Mouse (Mus musculus): ENCODE results near the gene Agap2. TPM values are rescaled to one million over a fixed set of nuclear protein-coding genes. Genes with fewer than 3 reads are reported as not detected.
A peak's percentile ranks its signal among the peaks of the same experiment; 100 is the strongest.

Agap2 gene
- total RNA-seq, 4 experiments from 2014 or later, result 595 to 685 (median 631) TPM

DNA sequence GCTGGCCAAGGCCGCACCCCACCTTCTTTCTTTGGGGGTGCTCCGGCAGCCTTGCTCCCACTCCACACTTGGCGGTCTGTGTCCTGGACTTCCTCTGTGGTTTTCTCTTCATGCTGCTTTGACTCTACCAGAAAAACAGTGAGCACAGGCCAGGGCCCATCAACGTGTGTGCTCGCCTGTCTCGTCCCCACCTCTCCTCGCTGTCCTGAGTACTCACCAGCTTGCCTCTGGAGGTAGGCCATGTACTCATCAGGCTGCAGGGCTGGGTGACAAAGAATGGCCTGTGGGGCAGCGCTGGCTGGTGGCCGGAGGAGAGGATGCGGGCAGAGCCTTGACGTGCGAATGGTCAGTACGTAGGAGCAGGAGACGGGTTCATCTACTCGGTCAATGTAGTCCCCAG lies 24.8 kb downstream of the Agap2 start:
- DNase-seq (ENCODE audit: low spot score in 2 of 2), result no peak

DNA sequence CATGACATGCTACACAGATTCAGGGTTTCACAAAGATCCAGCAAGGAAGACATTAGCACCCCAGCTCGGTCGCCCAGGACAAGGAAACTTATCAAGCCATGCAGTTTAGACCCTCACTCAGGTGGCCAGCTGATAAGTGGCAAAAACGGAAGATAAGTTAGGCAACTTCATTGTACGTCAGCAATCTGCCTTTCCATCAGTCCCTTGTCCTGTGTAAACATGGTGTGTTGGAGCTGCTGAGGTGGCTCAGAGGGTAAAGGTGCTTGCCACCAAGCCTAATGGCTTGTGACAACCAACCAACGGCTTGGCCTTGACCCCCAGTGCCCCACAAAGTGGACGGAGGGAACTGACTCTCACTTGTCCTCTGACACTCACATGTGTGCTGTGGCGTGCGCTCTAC lies 25.3 kb downstream of the Agap2 start:
- DNase-seq (ENCODE audit: low spot score in 2 of 2), result no peak

DNA sequence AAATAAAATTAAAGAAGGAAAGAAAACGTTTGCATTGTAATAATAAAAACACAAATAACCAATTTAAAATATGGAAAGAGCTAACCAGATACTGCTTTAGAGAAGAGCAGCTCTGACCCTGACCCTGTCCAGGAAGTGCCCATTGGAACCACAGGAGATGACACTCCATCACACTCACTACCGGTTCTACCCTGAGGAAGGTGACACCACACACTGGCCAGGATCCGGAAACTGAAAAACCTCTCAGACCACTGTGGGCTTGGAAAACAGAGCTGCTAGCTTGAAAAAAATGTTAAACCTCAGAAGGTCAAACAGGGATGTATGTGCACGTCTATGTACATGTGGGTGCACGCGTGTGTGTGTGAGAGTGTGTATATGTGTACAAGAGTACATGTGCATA lies 26.1 kb downstream of the Agap2 start:
- no peak for DNase-seq (ENCODE audit: low spot score in 2 of 2)

DNA sequence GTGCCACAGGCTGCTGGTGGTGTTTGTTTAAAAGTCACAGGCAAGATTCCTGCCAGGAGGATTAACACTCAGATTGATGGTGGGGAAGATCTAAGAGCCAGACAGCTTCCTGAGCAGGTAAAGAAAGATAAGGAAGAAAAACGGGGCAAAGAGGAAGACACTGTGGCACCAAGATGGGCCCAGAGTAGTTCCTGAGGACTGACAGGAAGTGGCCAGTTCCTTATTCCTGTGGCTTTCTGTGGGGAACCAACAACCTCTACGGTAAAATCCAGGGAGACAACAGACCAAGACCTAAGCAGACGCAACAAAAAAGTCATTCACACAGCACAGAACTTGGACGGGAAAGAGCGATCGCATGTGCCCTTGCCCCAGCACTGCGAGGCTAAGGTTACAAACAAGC lies 28.5 kb downstream of the Agap2 start:
- no peak for DNase-seq (ENCODE audit: low spot score in 2 of 2)

DNA sequence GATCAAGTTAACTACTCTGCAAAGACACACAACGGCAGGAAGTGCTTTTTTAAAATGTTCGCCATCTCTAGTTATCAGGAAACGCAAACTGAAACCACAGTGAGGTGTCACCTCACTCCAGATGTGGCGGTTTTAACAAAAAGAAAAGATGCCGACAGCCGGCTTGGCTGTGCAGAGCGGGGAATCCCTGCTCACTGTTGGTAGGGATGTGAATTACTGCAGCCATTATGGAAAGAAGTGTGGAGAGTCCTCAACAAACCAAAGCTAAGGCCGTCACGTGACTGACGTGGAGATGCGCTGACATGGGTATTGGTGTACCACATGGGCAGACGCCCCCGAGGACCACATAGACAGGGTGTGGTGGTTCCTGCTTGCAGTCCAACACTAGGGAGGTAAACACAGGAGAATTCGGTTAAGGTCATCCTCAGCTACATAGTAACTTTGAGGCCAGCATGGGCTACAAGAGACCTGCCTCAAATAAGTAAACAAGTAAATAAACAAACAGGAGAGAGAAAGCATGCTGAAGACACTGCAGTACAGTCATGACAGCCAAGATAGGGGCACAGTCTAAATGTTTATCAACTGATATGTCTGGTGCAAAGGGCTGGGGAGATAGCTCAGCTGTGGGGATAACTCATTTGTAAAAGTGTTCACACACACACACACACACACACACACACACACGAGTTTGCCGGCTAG lies 32.6 kb downstream of the Agap2 start:
- DNase-seq (ENCODE audit: low spot score in 2 of 2), result no peak

DNA sequence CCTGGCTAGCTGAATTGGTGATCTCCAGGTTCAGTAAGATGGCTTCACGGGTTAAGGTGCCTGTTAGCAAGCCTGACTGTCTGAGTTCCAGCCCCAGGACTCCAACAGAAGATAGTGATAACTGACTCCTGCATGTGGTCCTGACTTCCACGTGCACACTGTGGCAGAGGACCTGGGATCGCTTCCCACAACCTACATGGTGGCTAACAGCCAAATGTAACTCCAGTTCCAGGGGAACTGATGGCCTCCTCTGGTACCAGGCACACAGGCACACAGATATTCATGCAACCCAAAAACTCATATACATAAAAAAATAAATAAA lies 33.1 kb downstream of the Agap2 start:
- DNase-seq (ENCODE audit: low spot score in 2 of 2), result no peak

DNA sequence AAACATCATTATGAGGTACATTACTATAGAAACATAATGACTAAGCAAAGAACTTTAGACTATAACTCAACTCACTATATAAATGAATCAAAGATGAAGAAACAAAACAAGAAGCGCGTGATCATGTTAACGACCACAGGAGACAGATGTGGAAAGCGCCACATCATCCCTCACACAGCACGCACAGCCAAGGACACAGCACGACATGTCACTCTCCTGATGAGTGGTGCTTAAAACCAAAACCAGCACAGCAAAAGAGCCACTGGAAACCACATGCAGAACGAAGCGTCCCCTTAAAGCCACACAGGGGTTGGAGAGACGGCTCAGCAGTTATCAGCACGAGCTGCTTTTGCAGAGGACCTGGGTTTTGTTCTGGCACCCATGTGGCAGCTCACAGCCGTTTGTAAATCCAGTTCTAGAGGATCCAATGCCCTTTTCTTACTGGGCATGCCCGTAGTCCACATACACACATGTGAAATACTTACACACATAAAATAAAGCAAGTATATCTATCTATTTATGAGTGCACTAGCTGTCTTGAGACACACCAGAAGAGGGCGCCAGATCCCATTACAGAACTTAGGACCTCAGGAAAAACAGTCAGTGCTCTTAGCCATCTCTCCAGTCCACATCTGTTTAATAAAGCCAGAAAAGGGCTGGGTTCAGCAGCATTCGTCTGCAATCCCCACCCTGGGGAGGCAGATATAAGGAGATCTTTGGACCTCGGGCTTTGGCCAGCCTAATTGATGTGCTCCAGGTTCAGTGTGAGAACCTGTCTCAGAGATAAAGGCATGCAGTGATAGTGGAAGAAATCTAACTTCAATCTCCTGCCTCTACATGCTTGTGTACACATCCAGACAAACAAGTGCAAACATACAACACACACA lies 36.2 kb downstream of the Agap2 start:
- no peak for DNase-seq (ENCODE audit: low spot score in 2 of 2)

DNA sequence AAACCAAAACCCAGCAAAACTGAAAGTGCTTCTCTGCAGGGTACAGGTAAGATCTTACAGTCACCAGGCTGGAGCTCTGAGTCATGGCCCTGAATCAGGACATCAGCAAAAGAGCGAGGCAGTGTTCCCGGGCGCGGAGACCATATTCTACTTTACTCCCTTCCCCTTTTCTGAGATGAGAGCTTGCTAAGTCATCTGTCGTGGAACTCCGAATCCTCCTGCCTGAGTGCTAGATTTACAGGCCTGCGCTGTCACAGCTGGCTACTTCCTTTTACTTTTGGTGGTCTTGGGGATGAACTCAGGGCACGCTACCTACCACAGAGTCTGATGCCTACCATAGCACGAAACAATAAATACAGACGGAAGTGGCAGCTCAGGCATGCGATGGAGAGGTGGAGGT lies 39.3 kb downstream of the Agap2 start:
- no peak for DNase-seq (ENCODE audit: low spot score in 2 of 2)

DNA sequence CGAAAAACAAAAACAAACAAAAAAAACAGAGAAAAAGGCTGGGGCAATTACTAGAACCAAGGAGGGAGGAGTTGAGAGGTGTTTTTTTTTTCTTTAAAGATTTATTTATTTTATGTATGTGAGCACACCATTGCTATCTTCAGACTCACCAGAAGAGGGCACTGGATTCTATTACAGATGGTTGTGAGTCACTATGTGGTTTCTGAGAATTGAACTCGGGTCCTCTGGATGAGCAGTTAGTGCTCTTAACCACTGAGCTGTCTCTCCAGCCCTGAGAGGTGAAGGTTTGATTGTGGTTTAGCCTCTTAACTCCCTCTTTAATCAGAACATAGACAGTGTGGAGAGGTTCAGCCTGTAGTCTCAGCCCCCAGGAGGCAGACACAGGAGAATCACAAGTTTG lies 40.0 kb downstream of the Agap2 start:
- no peak for DNase-seq (ENCODE audit: low spot score in 2 of 2)

DNA sequence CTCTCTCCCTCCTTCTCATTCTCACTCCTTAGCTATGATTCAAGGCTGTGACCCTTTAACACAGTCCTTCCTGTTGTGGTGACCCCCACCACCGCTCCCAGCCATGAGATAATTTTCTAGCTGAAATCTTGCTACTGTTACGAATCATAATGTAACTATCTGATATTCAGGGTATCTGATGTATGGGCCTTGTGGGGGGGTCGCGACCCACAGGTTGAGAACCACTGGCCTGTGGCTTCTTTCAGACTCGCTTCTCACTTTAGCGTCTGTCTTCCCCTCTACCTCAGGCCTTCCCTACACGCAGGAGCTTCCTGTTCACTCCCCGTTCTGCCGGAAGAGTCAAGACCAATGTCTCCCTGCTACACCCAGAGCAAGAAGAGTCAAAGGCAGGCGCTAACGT lies 43.4 kb downstream of the Agap2 start:
- no peak for DNase-seq (ENCODE audit: low spot score in 2 of 2)

DNA sequence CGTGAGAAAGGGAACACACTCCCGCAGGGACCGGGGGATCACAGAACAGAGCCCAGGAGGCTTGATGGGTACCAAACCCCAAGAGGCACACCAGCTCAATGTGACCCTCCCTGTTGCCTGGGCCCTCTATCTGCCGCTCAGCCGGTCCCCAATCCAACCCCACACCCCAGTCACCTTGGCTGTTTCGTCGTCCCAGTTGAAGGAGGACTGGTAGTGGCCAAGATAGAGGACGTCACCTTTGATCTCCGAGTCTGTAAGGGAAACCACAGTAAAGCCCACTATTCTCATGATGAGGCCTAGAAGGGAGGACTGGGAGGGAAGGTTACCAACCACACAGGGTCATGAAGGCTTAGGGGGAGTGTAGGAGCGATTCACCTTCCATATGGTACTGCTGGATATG lies 44.1 kb downstream of the Agap2 start:
- no peak for DNase-seq (ENCODE audit: low spot score in 2 of 2)

DNA sequence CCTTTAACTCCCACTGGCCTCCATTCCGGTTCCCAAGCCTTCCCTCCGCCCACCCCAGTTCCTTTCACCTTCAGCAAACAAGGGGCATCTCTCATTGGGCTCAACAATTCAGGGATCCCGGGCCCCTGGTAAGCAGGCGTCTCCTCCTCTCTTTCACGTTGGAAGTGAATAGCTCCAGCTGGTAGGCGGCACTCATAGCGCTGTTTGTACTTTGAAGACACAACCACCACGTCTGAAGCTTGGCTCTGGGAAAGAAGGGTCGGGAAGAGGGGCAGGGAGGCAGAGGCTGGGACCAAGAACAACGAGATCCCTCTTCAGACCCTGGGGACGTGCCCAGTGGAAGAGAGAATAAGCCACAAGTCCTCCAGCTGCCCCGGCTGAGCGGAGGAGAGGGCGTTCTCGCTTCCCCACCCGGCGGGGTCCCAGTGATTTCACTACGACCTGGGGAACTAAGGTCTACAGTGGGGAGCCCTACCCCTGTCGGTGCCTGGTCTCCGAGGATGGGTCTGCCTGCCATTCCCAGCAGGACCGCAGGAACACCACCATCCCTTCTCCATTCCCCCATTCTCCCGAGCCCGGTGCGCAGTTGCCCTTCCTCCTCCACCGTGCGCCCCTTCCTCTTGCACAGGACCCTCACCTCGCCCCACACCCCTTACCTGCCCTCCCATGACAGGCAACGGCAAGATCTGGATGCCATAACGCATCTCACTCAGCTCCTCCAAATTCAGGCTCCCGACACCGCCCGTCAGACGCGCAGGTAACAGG lies 45.4 kb downstream of the Agap2 start:
- DNase-seq (ENCODE audit: low spot score in 2 of 2), result no peak

DNA sequence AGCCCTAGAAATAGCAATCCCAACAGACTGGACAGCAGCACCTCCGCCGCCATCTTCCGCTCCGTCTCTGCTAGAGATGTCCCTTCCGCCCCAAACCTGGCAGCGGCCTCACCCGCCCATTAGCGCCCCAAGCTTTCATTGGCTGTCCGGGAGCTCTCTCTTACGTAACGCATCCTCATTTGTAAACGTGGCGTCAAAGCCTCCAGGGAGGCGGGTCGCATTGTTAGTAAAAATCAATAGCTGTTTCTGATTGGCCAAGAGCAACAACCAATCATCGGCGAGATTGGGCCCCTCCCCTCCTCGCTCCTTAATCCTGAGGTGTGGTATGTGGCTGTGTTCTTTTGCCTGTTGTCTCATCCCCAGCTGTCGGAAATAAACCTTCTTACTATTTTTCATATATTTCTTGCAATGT lies 46.0 kb downstream of the Agap2 start, which contains the start of gene Os9:
Gene Os9 (minus strand): TSS at position 66 of the 412 bp plus-strand sequence.
- DNase-seq (ENCODE audit: low spot score in 2 of 2), result peak; percentile 88 to 97

DNA sequence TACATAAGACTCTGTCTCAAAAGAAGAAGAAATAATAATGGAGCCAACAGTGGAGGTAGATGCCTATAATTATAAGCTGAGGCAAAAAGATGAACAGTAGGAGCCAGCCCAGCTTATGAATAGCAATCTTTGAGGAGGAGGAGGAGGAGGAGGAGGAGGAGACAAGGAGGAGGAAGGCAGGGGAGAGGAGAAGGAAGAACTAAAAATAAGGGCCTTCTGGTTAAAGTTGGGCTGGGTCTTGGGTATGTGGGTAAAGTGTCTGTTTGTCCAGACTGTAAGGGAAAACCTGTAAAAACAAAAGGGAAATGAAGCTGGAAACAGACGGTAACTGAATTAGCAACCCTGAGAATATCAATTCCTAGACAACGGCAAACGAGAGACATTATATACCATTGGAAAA lies 46.9 kb downstream of the Agap2 start:
- no peak for DNase-seq (ENCODE audit: low spot score in 2 of 2)

DNA sequence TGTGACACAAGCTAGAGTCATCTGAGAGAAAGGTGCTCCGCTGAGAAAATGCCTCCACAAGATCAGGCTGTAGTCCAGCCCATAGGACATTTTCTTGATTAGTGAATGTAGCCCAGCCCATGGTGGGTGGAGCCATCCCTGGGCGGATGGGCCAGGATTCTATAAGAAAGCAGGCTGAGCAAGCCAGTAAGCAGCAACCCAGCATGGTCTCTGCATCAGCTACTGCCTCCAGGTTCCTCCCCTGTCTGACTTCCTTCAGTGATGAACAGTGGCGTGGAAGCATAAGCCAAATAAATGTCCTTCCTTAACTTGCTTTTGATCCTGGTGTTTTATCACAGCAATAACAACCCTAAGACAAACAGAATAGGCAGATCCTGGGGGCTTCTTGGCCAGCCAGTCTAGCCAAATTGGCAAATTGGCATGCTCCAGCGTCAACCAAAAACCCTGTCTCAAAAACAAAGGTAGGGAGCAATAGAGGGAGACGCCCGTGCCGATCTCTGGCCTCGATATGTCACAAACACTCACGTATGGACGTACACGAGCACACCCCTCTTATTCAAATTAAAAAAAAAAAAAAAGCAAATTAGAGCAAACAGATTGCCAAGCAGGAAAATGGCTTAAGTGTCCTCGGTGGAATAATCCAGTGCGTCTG lies 47.8 kb downstream of the Agap2 start:
- DNase-seq (ENCODE audit: low spot score in 2 of 2), result peak; percentile 41 to 58

DNA sequence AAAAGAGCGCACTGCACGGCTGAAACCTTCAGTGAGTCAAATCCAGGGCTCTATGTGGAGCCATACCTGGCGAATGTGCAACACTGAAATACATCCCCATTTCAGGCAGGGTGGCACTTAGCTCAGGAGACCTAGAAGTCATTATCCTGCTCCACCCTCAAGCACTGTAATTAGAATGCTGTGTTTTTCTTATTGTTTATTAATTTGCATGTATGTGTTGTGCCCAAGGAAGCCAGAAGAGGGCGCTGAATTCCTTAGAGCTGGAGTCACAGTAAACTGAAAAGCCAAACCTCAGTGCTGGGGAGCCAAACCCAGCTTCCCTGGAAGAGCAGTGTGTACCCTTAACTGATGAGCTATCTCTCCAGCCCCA lies 48.3 kb downstream of the Agap2 start:
- peak; percentile 60 for DNase-seq (ENCODE audit: low spot score in 2 of 2)

DNA sequence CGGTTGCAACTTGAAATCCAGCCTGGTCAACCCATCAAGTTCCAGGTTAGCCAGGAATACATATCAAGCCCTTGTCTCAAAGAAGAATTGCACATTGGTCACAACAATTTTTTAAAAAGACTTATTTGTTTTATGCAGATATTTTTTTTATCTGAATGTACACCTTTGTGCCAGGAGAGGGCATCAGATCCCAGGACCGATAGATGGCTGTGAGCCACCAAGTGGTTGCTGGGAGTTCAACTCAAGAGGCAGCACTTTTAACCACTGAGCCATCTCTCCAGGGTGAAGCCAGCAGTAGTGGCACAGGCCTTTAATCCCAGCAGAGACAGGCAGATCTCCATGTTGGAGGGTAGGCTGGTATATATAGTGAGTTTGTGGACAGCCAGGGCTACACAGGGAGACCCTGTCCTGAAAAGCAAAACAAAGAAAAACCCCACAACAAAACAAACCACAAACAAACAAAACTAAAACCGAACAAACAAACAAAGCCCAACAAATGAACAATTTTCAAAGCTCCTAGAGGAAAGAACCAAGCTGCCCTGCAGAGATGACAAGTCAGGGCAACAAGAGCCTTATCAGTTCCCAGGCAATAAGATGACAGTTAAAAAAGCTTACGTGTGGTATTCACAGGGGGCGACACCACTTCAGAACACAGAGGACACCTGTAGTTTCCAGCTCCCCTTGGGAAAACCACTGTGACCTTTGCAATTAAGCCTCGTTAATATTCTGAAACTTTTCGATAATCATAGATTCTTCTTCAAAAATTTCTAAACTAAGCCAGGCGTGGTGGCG lies 50.3 kb downstream of the Agap2 start:
- no peak for DNase-seq (ENCODE audit: low spot score in 2 of 2)

DNA sequence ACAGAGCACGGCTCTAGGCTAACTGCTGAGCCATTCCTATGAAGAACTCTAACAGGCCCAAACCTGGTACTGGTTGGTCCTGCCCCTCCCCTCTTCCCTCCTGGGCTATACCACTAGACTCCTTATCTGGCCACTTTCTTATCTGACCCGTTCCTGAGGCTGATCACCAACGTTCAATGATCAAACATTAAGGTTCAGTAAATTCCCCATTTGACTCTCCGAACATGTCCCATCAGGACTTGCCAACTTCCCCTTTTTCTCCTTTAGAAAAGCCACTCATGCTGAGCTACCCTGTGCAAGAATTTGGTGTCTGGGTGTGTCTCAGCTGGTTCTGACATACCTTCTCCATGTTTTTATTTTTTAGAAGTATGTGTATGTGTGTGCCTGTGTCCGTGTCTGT lies 51.5 kb downstream of the Agap2 start:
- DNase-seq (ENCODE audit: low spot score in 2 of 2), result no peak

DNA sequence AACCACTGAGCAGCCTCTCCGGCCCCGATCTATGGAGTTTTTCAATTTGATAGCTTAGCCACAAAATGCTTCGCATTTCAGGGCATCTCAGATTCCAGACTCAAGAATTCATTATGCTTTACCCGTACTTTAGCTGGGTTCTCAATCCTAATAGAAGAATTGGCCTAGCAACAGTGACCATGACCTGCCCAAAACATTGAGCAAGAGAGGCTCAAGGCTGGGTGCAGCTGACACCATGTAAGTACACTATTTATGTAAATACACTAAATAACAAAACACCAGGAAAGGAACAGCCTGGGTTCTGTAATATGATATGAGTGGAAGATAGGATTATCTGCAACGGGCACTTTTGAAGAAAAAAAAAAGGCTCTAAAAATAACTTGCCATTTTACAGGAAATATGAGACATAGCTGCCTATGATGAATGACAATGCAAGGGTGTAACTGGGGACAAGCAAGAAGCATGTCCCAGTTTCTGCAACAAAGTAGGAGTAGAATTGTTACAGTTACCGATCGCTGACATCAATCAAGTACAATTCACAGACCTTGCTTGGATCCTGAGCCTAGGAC lies 52.7 kb downstream of the Agap2 start:
- no peak for DNase-seq (ENCODE audit: low spot score in 2 of 2)

DNA sequence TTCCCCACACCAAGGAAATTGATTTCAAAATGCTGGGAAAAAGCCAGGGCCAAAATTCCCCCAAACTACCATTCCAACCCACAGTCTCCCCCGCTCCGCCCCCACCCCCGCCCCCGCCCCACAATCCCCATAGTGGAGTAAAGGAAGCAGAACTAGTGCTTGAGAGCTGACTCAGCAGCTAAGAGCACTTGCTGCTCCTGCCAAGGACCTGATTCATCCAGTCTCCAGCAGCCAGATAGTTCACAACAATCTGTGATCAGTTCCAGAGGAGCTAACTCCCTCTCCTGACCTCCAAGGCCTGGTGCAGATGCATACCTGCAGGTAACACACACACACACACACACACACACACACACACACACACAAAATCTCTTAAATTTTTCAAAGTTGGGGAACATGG lies 54.3 kb downstream of the Agap2 start:
- DNase-seq (ENCODE audit: low spot score in 2 of 2), result no peak

DNA sequence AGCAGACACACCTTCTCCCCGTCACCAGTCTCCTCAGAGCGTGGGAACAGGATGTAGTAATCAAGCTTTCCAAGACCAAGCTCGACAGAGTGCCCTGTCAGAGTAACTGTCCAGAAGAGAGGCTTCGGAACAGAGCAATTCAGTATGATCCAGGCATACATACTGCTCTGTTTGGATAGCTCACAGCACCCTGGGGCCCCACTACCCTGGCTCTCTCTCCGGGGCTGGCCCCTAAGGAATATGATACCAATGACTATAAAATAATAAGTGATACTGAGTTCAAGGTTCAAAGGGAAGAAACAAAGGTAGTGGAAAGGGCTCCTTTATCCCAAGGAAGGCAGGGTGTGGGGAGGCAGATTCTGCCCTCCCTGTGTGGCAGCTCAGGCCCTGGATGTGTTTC lies 57.4 kb downstream of the Agap2 start:
- DNase-seq (ENCODE audit: low spot score in 2 of 2), result no peak

Measured in left cerebral cortex, adult 8-10 months (tissue).